Mouse (Mus musculus): ENCODE data around the gene B3gnt8.
A peak's percentile ranks its signal among the peaks of the same experiment; 100 is the strongest.
"Not testable (repeated sequence)": the region's sequence is repeated elsewhere in the genome, so short reads cannot be mapped to it uniquely, and the experiment has no call there.

B3gnt8 gene

GRCm38 (mm10) chr7:25626509-25627430 is at the start of gene B3gnt8:
B3gnt8 (plus strand) TSS chr7:25626654.
- DNase-seq, result no peak

GRCm38 (mm10) chr7:25576793-25577437 is 49.5 kb upstream of the B3gnt8 start:
- DNase-seq, result not testable (repeated sequence)

DNA sequence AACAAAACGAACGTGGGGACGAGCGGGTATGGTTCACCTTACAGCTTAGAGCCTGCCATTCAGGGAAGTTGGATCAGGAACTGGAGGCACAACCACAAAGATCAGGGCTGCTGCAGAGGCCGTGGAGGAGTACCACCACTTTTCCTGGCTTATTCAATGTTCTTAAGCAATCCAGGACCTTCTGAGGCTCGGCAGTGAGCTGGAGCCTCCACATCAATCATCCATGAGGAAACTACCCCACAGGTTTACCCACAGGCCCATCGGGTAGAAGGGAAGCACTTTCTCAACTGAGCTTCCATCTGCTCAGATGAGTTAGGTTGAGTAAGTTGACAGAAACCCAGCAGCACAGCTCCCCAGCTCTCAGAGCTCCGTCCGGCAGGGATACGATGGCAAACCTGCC is 47.0 kb upstream of the B3gnt8 start:
- DNase-seq, result no peak

DNA sequence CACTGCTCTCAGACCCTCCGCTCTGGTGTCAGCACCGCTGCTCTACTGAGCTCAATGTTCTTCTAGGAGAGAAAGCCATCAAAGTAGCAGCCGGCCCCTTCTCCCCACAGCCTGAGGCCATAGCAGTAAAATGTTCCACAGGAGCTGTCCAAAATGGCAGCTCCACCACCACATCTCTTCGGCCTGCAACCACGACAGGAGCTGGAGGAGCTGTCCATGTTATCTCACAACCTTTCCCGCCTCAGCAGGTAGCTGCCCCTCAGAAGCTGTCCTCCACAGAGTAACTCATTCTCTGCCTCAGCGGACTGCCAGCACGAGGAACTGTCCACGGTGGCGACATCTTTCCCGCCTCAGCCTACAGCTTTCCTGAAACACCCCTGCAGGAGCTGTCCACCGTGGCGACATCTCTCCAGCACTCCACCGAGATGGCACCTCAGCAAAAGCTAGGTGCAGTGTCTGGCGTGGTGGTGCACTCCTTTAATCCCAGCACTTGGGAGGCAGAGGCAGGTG is 44.1 kb upstream of the B3gnt8 start:
- no peak for DNase-seq

DNA sequence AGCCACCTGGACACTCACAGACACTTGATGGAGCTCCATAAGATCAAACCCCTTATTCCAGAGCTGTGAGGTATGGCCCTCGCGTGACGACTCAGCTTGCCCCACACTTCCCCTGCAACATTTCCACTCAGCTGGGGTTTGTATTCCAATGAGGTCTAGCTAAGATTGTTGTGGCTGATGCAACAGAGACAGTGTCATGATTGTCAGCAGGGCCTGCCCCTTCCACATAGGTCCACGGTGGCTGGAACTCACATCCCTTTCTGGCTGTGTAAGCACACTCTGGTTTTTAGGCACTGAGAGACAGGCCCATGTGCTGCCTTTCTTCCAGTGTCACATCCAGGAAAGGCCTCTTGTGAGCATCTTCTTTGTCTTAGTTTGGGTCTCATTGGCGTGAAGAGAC is 41.8 kb upstream of the B3gnt8 start:
- no peak for DNase-seq

GRCm38 (mm10) chr7:25585351-25586204 is 40.9 kb upstream of the B3gnt8 start:
- DNase-seq, result no peak

DNA sequence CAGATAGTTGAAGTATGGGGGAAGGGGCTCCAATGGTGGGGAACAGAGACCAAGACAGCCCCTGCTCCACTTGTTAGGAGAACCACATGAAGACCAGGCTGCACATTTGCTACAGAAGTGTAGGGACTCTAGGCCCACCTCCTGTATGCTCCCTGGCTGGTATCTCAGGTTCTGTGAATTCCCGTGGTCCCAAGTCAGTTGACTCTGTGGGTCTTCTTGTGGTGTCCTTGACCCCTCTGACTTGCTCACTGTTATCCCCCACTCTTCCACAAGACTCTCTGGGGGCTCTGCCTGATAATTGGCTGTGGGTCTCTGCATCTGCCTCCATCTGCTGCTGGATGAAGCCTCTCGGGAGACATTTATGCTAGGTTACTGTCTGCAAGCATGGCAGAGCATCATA is 35.2 kb upstream of the B3gnt8 start:
- DNase-seq, result no peak

DNA sequence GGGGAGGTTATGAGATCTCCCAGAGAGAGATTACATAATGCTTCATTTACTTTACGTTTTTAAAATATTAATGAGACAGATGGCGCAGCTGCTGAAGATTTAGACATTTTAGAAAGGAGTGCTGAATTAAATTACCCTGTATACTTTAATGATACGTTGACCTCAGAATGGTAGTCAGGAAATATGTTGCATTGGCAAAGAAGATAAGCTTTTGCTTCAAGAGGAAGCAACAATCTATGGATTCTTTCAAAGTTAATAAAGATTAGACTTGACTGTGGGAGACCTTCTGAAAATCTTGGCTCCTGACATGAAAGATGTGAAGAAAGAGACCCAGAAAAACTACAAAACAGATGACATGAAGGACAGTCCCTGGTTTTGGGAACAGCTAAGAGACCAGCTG is 32.6 kb upstream of the B3gnt8 start:
- DNase-seq, result no peak

- peak; percentile 75 for DNase-seq
Measured at GRCm38 (mm10) chr7:25599663-25600062, 26.8 kb upstream of the B3gnt8 start.

DNA sequence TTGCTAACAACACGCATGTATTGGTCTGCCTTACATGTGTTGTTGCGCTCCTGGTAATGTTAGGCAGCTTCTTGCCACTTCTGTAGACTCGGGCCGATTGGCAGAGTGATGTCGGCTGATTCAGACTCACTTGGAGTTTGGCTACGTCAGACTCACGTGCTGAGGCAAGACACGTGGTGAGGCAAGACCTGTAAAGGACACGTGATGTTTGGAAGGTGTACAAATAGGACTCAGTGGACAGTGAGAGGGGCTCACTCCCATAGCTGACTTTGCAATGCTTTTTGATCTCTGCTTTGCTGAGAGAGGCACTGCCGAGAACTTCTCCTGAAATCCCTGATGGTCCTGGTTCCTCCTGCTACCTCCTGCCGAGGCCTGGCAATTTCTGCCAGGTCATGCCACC is 25.8 kb upstream of the B3gnt8 start:
- no peak for DNase-seq

GRCm38 (mm10) chr7:25601346-25601745 is 25.1 kb upstream of the B3gnt8 start:
- no peak for DNase-seq

- DNase-seq, result no peak
Measured at GRCm38 (mm10) chr7:25606625-25607063, 19.8 kb upstream of the B3gnt8 start.

- no peak for DNase-seq
Measured at GRCm38 (mm10) chr7:25607196-25607595, 19.3 kb upstream of the B3gnt8 start.

DNA sequence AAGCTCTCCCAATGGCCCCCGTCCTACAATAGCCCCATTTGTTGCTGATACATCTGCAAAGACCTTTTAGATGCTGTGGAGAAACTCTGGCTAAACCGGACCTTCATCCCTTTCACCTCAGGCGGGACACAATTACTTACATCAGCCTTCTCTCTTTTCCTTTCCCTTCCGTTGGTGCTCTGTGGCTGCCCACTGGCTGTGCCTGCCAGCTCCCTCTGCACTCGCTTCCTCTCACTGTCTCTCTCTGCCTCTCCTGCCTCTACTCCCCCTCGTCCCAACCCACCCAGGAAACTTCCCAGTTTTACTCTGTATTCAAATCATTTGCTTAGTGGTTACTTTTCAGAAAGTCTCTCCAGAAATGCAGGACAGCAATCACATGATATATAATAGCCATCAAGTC is 16.4 kb upstream of the B3gnt8 start:
- no peak for DNase-seq

- no peak for DNase-seq
Measured at GRCm38 (mm10) chr7:25611501-25611900, 15.0 kb upstream of the B3gnt8 start.

GRCm38 (mm10) chr7:25614086-25614485 is 12.4 kb upstream of the B3gnt8 start:
- no peak for DNase-seq

GRCm38 (mm10) chr7:25614831-25615705 is 11.4 kb upstream of the B3gnt8 start:
- no peak for DNase-seq

- no peak for DNase-seq
Measured at GRCm38 (mm10) chr7:25615706-25616011, 10.8 kb upstream of the B3gnt8 start, which contains the start of gene Erich4. Erich4 (minus strand) TSS chr7:25615892.

DNA sequence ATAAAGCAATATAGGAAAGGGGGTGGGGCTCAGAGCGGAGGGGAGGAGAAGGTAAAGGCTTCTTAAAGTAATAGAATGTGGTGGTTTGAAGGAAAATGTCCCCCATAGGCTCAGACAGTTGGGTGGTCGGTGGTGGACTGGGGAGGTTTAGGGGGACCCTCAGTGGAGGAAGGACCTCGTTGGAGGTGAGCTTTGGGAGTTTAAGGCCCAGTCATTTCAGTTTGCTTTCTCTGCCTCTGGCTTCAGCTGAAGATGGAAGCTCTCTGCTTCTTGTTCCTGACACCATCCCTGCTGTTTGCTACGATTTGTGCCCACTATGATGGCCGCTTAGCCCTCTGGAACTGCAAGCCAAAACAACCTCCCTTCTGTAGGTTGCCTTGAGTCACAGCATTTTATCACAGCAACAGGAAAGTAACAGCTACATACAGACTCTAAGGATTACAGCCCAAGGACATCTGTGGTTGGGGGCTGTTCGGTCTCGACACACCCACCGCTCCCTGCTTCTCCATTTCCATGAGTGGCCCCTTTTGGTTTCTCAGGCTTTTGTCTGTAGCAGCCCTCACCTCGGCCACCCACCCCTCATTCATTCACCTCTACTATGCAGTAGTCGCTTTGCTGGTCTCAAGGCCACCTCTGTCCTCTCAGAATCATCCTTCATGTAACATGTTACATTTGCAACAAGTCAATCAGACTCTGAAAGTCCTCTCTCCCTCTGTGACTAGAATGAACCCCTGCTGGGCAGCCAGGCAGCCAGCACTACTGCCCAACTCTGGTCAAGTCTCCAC is 8.9 kb upstream of the B3gnt8 start:
- no peak for DNase-seq

DNA sequence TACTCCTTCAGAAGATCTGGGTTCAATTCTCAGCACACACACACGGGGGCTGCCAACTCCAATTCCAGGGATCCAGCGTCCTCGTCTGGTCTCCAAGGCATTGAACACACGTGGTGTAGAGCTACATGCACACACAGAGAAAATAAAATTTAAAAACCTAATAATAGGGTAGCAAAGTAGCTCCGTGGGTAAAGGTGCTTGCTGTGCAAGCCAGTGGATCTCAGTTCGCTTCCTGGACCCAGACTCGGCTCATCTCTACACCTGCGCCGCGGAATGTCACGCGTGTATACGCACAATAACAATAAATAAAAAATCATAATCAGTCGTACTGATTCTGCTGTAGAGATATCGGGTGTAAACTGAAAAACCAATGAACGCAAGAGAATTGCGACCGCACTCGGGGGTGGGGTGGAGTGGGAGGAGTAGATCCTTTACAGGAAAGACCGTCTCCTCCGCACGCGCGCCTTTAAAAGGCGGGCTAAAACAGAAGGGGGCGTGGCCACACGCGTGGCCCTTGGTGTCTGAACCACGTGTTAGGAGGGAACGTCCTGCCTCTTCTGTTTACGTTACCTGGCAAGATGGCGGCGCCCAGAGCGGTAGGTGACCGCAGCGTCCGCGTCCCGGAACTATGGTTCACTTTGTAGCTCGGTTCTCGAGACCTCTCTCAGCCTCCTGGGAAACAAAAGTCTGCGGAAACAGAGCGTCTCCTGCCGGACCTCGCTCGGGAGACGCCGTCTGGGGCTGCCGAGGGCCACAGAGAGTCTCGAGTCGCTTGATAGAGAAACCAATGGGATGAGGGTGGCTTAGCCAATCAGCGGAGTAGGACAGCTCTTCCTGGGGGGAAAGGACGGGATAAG is 7.4 kb upstream of the B3gnt8 start, which contains the start of gene Dmac2:
Dmac2 (plus strand) TSS at position 550 of the 857 bp plus-strand sequence.
- peak; percentile 94 for DNase-seq
